Mouse (Mus musculus) gastrocnemius, adult 2 months (tissue): ENCODE results near the gene Avpr1b. TPM values are rescaled to one million over a fixed set of nuclear protein-coding genes. Genes with fewer than 3 reads are reported as not detected.
A peak's percentile ranks its signal among the peaks of the same experiment; 100 is the strongest.

Experiments used
- DNase-seq: peaks from one replicate; pipeline ENCODE4 v3.0.0; 2022
- H3K27ac ChIP-seq: fragments of 200-600 bp; 2 replicates; pipeline ENCODE4 v1.8.1; 2022; ENCODE audit warnings: mild to moderate bottlenecking
- H3K4me3 ChIP-seq: fragments of 200-600 bp; 2 replicates; pipeline ENCODE4 v1.8.1; 2022; ENCODE audit warnings: mild to moderate bottlenecking, moderate library complexity
- CTCF ChIP-seq: fragments of 200-600 bp; IDR thresholded peaks from 2 replicates; pipeline ENCODE4 v1.8.1; 2022; ENCODE audit warnings: antibody characterized with exemption, mild to moderate bottlenecking, moderate library complexity
- intact Hi-C: fragments of 180-260 bp; cut with DNase I; formaldehyde crosslinking; loops from one replicate; pipeline ENCODE4 v1.15.1; 2025
- total RNA-seq, 2 experiments: library from RNA; stranded (reverse); gene quantifications; 2 replicates each; pipeline ENCODE4 v1.2.3; 2021

The Avpr1b gene
- total RNA-seq, 2 experiments from 2014 or later = not detected

DNA sequence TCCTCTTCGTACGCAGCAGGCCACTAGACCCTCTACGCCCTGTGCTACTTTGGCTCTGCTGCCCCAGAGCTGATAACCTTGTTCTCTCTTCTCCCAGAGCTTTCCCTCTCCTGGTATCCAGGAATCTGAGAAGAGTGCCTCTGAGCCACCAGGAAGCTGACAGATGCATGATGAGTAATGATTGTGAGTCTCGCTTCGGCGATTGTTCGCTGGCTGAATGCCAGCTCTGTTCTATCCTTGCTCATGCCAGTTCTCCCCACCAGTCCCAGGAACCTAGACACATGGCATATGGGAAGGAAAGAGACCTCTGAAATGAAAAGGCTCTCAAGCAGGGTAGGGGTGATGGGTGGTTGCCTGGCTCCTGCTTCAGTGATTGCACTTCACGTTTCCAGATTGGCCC is 12.2 kb upstream of the Avpr1b start:
- intact Hi-C loops = no loop called here
- H3K27ac ChIP-seq = no peak overlapping the region
- TF ChIP-seq CTCF = no peak
- H3K4me3 ChIP-seq = no peak overlapping the region
- no peak for DNase-seq

DNA sequence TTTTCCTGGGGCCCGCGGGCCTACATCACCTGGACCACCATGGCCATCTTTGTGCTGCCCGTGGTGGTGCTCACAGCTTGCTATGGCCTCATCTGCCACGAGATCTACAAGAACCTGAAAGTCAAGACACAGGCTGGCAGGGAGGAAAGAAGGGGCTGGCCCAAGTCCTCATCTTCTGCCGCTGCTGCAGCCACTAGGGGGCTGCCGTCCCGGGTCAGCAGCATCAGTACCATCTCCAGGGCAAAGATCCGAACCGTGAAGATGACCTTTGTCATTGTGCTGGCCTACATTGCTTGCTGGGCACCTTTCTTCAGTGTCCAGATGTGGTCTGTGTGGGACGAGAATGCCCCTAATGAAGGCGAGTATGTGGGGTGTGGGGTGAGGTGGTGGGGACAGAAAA is 1.3 kb downstream of the Avpr1b start:
- Histone ChIP-seq H3K4me3 (no peak overlapping the region), H3K27ac (no peak overlapping the region)
- peak; percentile 24; the same call in 1 of the 2 replicates for TF ChIP-seq CTCF
- no peak for DNase-seq
- intact Hi-C loops = no loop called here

- Histone ChIP-seq H3K4me3 (no peak overlapping the region), H3K27ac (no peak overlapping the region)
- no peak for DNase-seq
- no peak for TF ChIP-seq CTCF
- intact Hi-C loops = no loop called here
These were observed 7.7 kb downstream of the Avpr1b start for GRCm38 (mm10) chr1:131606719-131607118.

- no peak overlapping the region for H3K27ac ChIP-seq
- H3K4me3 ChIP-seq = no peak overlapping the region
- TF ChIP-seq CTCF = no peak
- DNase-seq = peak; percentile 38
- intact Hi-C loops = loop anchor here (5.0 to 10.0 kb wide), 3 partner anchors 45 to 235 kb away; no protein-coding TSS in a partner anchor
These were observed 13.6 kb downstream of the Avpr1b start for GRCm38 (mm10) chr1:131612556-131613155.

DNA sequence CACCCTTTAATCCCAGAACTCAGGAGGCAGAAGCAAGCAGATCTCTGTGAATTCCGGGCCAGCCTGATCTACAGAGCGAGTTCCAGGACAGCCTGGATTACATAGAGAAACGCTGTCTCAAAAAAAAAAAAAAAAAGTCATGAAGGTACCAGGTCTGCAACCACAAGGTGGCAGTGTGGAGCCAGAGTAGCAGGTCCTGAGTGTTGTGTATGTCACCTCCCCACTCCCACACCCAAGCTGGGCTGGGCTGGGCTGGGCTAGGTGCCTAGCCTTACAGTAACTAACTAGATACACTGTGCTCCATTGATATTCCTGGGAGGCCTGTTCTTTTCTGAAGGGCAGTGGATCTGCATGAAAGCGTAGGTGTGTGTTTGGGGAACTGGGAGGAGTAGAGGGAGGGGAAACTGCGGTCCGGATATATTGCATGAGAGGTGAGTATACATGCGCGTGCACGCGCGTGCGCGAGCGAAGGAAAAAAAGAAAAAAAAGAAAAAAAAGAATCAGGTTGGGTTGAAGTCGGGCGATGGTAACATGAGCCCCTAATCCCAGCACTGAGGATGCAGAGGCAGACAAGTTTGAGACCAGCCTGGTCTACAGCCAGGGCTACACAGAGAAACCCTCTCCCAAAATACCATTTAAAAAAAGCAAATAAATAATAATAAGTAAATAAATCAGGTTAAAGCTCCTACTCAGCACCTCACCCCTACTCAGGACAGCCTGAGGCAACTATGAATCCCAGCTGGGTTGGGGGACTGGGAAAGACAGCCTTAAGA is 14.5 kb downstream of the Avpr1b start:
- DNase-seq = peak; percentile 81
- H3K27ac ChIP-seq = no peak overlapping the region
- intact Hi-C loops = loop anchor here (5.0 to 10.0 kb wide), 3 partner anchors 44 to 234 kb away; no protein-coding TSS in a partner anchor
- H3K4me3 ChIP-seq = no peak overlapping the region
- TF ChIP-seq CTCF = peak; percentile 72

DNA sequence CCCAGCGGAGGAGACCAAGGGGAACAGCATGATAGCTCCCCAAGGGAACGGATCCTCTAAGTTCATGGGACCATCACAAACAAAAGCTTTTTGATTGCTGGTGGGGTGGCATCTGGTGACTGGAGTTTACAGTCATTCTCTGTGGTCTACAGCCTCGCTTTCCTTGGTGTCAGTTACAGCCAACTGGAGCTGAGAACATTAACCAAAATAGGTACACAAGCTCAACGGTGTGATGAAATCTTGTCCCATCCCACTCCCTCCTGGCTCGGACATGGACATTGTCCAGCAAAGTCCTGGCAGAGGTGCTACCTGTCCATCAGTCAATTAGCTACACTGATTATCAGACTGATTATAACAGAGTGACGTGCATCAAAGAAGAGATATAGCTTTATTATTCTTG is 15.6 kb downstream of the Avpr1b start:
- no peak for TF ChIP-seq CTCF
- Histone ChIP-seq H3K27ac (no peak overlapping the region), H3K4me3 (no peak overlapping the region)
- DNase-seq = no peak
- intact Hi-C loops = loop anchor here (5.0 to 10.0 kb wide), 3 partner anchors 43 to 233 kb away; no protein-coding TSS in a partner anchor

GRCm38 (mm10) chr1:131616131-131616530 is 17.1 kb downstream of the Avpr1b start:
- no peak for DNase-seq
- TF ChIP-seq CTCF = no peak
- Histone ChIP-seq H3K4me3 (no peak overlapping the region), H3K27ac (no peak overlapping the region)
- intact Hi-C loops = loop anchor here (10.0 kb wide), 1 partner anchor 149 kb away; no protein-coding TSS in a partner anchor

GRCm38 (mm10) chr1:131616546-131617220 is 17.6 kb downstream of the Avpr1b start:
- no peak overlapping the region for H3K27ac ChIP-seq
- TF ChIP-seq CTCF = no peak
- intact Hi-C loops = loop anchor here (10.0 kb wide), 1 partner anchor 148 kb away; no protein-coding TSS in a partner anchor
- no peak for DNase-seq
- H3K4me3 ChIP-seq = no peak overlapping the region

GRCm38 (mm10) chr1:131618576-131618975 is 19.5 kb downstream of the Avpr1b start:
- no peak; the same call in 1 of the 2 replicates for TF ChIP-seq CTCF
- no peak for DNase-seq
- no peak overlapping the region for H3K4me3 ChIP-seq
- intact Hi-C loops = loop anchor here (10.0 kb wide), 1 partner anchor 146 kb away; no protein-coding TSS in a partner anchor
- H3K27ac ChIP-seq = no peak overlapping the region

DNA sequence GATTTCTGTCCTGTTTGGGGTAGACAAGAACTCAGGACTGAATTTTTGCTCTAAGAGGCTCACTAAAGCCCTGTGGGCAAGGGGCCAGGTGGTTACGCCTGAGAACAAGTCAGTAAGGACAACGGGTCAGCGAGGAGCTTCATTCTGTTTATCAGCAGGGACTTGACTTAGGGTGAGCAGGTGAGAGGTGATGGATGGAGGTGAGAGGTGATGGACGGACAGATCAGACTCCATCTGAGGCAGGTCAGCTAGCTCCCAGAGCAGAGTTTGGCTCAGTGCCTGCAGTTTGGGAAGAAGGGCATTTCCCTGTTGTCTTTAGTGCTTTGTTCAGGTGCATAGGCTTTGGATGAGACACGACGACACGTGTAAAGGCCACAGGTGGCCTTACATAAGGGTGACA is 20.3 kb downstream of the Avpr1b start:
- no peak for DNase-seq
- Histone ChIP-seq H3K4me3 (no peak overlapping the region), H3K27ac (no peak overlapping the region)
- TF ChIP-seq CTCF = no peak
- intact Hi-C loops = loop anchor here (10.0 kb wide), 1 partner anchor 145 kb away; no protein-coding TSS in a partner anchor

- intact Hi-C loops = no loop called here
- H3K27ac ChIP-seq = no peak overlapping the region
- H3K4me3 ChIP-seq = no peak overlapping the region
- DNase-seq = no peak
- no peak for TF ChIP-seq CTCF
These were observed 24.6 kb downstream of the Avpr1b start for GRCm38 (mm10) chr1:131623644-131624043.

- DNase-seq = no peak
- intact Hi-C loops = no loop called here
- Histone ChIP-seq H3K4me3 (no peak overlapping the region), H3K27ac (no peak overlapping the region)
- TF ChIP-seq CTCF = no peak
These were observed 25.3 kb downstream of the Avpr1b start for GRCm38 (mm10) chr1:131624175-131624835.
